Mouse (Mus musculus) midbrain, embryonic 14.5 days (tissue): Measurements from ENCODE around the gene Trio. TPM values are rescaled to one million over a fixed set of nuclear protein-coding genes. Genes with fewer than 3 reads are reported as not detected.

ENCODE experiments used
- ATAC-seq: fragments of 200-750 bp; cut with Nextera tagmentation; 2 replicates; pipeline ENCODE4 v1.8.0; 2017; ENCODE audit warnings: moderate number of reproducible peaks, moderate library complexity; ENCODE audit not compliant: low FRiP score, low TSS enrichment
- DNase-seq: peaks from one replicate; pipeline ENCODE4 v3.0.0-alpha.2; 2015
- H3K27ac ChIP-seq: fragments of 300-500 bp; sonication (generic); replicated peaks from 2 replicates; pipeline ENCODE4 v1.5.1; 2014; ENCODE audit warnings: mild to moderate bottlenecking, low read depth, low read length, moderate library complexity
- H3K27me3 ChIP-seq: fragments of 300-500 bp; sonication (generic); 2 replicates; pipeline ENCODE4 v1.6.1; 2014; ENCODE audit warnings: low read length, control low read depth, mixed read lengths; ENCODE audit not compliant: control insufficient read depth, insufficient read depth
- H3K36me3 ChIP-seq: fragments of 300-500 bp; sonication (generic); 2 replicates; pipeline ENCODE4 v1.6.1; 2014; ENCODE audit warnings: low read length, control low read depth; ENCODE audit not compliant: control insufficient read depth, insufficient read depth
- H3K4me1 ChIP-seq: fragments of 300-500 bp; sonication (generic); 2 replicates; pipeline ENCODE4 v1.6.1; 2014; ENCODE audit warnings: mild to moderate bottlenecking, antibody characterized with exemption, low read length, control low read depth; ENCODE audit not compliant: control insufficient read depth, insufficient read depth
- H3K4me2 ChIP-seq: fragments of 300-500 bp; sonication (generic); 2 replicates; pipeline ENCODE4 v1.6.1; 2014; ENCODE audit warnings: mild to moderate bottlenecking, low read length, moderate library complexity
- H3K4me3 ChIP-seq: fragments of 300-500 bp; sonication (generic); replicated peaks from 2 replicates; pipeline ENCODE4 v1.5.1; 2014; ENCODE audit warnings: low read depth, low read length
- H3K9ac ChIP-seq: fragments of 300-500 bp; sonication (generic); replicated peaks from 2 replicates; pipeline ENCODE4 v1.6.1; 2014; ENCODE audit warnings: mild to moderate bottlenecking, low read length, moderate library complexity
- H3K9me3 ChIP-seq: fragments of 300-500 bp; sonication (generic); 2 replicates; pipeline ENCODE4 v1.6.1; 2016; ENCODE audit warnings: low read length, control low read depth, mixed read lengths; ENCODE audit not compliant: control insufficient read depth
- WGBS: fragments of 180-500 bp; shearing (Covaris S2); extraction: QIAGEN DNeasy Blood & Tissue Kit; methylation state at CpG from one replicate; pipeline ENCODE4 v1.1.7; 2014; 5-methylcytosine and 5-hydroxymethylcytosine counted together
- polyA plus RNA-seq: library from polyadenylated mRNA; unstranded; fragments of >200 nt; fragmentation: Nextera tagmentation; extraction: Ambion mirVana; gene quantifications from 2 replicates; pipeline ENCODE4 v1.2.1, GENCODE M21; 2014

Gene Trio
- polyA plus RNA-seq, 1 experiment from 2014 or later, result 56.5 TPM

DNA sequence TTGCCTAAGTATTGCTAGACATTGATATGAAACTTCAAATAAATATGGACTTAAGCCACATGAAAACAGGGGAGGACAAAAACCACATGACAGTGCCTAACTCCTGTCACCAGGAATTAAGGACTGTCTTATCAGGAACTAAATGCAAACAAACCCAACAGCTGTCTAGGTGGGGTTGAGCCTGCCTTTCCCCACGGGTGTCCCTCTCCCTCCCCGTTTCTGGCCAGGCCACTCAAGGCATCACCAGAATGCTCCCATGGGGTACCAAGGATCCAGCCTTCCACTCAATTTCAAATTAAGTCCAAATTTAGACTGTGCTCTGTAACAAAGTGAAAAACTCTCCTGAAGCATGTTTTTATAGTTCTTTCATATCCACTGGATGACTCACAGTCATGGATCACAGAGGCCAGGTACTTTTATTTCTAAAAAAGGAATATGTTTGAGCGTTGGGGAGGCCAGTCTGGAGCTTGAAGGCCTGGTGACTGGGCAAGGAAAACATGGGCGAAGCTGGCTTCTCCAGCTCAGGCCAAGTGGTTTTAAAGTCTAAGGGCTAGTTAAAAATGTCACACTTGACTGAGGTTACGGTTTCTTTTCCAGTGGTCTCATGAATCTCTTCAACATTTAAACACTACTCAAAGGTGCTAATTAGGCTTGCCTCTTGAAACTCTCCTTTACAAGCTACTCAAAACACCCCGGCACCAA is 33.6 kb downstream of the Trio start:
- H3K36me3 ChIP-seq, result no peaks in the 10 kb centered on the region
- H3K4me3 ChIP-seq, result no peak overlapping the region
- H3K27me3 ChIP-seq, result no peaks in the 10 kb centered on the region
- H3K4me2 ChIP-seq, result no peak overlapping the region
- no peak overlapping the region for H3K9ac ChIP-seq
- DNase-seq (no peak), ATAC-seq (no peak)
- H3K9me3 ChIP-seq, result no peaks in the 10 kb centered on the region
- 84% methylated on average over 6 of the region's 6 CpGs for WGBS
- H3K4me1 ChIP-seq, result peaks cover 42% of the 10 kb centered on the region
- H3K27ac ChIP-seq, result no peak overlapping the region

DNA sequence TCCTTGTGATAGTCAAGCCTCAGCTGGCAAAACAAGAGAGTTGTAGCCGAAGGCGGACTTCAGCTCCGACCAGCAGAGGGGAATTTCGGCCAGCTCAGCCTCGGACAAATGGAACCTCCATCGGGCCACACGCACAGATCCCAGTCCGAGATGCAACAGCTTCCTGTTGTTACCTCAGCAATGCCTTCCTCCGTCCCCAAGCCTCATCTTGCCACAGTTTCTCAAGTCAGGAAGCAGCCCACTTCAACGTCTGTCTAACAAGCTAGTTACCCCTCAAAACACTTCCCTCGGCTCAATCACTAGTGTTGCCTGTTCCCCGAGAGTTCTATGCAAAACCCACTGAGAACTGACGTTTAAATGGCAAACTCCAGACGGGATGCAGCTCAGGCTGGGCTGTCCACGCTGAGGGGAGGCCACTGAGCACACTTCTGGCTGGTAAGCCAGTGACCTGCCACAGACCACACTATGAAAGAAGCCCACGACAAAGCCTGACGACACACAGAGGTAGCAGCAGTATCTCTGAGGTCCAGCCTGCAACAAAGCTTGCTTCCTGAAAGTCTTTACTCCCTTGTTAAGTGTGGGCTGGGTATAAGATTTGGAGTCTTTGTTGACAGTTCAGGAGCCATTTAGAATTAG is 34.5 kb downstream of the Trio start:
- WGBS, result 86% methylated on average over 17 of the region's 17 CpGs
- no peaks in the 10 kb centered on the region for H3K36me3 ChIP-seq
- ATAC-seq (no peak), DNase-seq (no peak)
- H3K27me3 ChIP-seq, result no peaks in the 10 kb centered on the region
- H3K9me3 ChIP-seq, result no peaks in the 10 kb centered on the region
- peaks cover 39% of the 10 kb centered on the region for H3K4me1 ChIP-seq
- H3K27ac ChIP-seq, result no peak overlapping the region
- H3K4me3 ChIP-seq, result no peak overlapping the region
- H3K4me2 ChIP-seq, result no peak overlapping the region
- H3K9ac ChIP-seq, result no peak overlapping the region

DNA sequence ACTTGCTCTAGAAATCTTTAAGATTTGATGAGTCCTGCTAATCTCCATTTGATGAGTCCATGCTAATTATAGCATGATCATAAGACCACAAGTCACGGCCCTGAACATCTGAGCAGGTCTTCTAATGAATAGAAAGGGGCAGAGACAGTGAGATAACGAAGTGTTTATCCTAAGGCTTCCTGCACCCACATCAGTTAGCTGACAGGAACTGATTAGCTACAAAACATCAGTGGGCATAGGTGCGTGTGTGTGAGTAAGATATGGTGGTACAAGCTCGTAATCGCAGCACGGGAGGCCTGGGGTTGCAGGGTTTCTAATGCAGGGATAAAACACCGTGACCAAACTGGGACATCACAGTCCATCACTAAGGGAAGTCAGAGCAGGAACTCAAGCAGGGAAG is 37.7 kb downstream of the Trio start:
- no peaks in the 10 kb centered on the region for H3K27me3 ChIP-seq
- peaks cover 21% of the 10 kb centered on the region; the same call in 1 of the 2 replicates for H3K4me1 ChIP-seq
- no peak for DNase-seq
- no peak overlapping the region for H3K4me2 ChIP-seq
- no peak overlapping the region for H3K9ac ChIP-seq
- no peaks in the 10 kb centered on the region for H3K9me3 ChIP-seq
- no peak overlapping the region for H3K4me3 ChIP-seq
- H3K36me3 ChIP-seq, result no peaks in the 10 kb centered on the region
- no peak overlapping the region for H3K27ac ChIP-seq
- whole genome bisulfite sequencing, result 44% methylated on average over 7 of the region's 7 CpGs
- ATAC-seq, result no peak

- Histone ChIP-seq H3K4me1 (peaks cover 16% of the 10 kb centered on the region), H3K9me3 (no peaks in the 10 kb centered on the region), H3K9ac (no peak overlapping the region), H3K27ac (no peak overlapping the region), H3K4me3 (no peak overlapping the region), H3K36me3 (no peaks in the 10 kb centered on the region), H3K27me3 (no peaks in the 10 kb centered on the region), H3K4me2 (no peak overlapping the region)
- no peak for DNase-seq
- 90% methylated on average over 2 of the region's 2 CpGs for WGBS
- no peak for ATAC-seq
Observed at GRCm38 (mm10) chr15:27984881-27985280, 40.8 kb downstream of the Trio start.

DNA sequence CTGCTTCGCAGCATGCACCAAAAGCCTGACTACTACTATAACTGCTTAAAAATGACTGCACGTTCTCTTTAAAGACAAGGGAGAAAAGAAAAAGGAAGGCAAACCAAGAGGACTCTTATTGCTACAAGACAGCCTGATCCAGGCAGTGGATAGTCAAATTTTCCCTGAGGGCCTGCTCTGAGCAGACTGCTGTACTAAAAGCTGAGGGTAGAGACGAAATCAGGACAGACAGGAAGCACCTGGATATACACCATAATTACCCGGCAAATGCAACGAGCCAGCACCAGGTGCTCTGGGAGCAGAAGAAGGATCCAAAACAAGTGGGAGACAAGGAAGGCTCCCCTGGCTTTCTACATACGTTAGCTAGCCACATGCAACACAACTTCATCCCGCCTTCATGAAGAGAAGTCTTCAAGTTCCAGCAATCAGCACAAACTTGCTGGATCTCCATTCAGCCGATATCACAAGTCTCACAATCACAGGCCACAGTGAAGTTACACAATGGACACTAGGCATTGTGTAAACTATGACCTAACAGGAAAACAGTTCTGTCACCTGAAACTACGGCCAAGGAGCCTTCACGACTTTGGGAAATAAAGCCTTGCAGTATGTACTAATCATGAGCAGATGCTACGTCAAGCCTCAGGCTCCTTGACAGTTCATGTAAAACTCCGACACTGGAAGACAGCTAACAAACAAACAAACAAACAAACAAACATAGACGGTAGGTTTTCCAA is 43.7 kb downstream of the Trio start:
- Histone ChIP-seq H3K4me2 (no peak overlapping the region), H3K9ac (no peak overlapping the region), H3K27ac (no peak overlapping the region), H3K27me3 (no peaks in the 10 kb centered on the region), H3K4me1 (peaks cover 7% of the 10 kb centered on the region), H3K36me3 (no peaks in the 10 kb centered on the region), H3K4me3 (no peak overlapping the region), H3K9me3 (no peaks in the 10 kb centered on the region)
- DNase-seq (no peak), ATAC-seq (no peak)
- WGBS, result 74% methylated on average over 13 of the region's 13 CpGs

- no peaks in the 10 kb centered on the region for H3K36me3 ChIP-seq
- ATAC-seq (no peak), DNase-seq (no peak)
- H3K4me2 ChIP-seq, result no peak overlapping the region
- peaks cover 7% of the 10 kb centered on the region for H3K4me1 ChIP-seq
- H3K27me3 ChIP-seq, result no peaks in the 10 kb centered on the region
- H3K27ac ChIP-seq, result no peak overlapping the region
- no peak overlapping the region for H3K9ac ChIP-seq
- no peaks in the 10 kb centered on the region for H3K9me3 ChIP-seq
- no peak overlapping the region for H3K4me3 ChIP-seq
- WGBS, result 40% methylated on average over 3 of the region's 3 CpGs
Observed at GRCm38 (mm10) chr15:27981258-27981657, 44.4 kb downstream of the Trio start.

DNA sequence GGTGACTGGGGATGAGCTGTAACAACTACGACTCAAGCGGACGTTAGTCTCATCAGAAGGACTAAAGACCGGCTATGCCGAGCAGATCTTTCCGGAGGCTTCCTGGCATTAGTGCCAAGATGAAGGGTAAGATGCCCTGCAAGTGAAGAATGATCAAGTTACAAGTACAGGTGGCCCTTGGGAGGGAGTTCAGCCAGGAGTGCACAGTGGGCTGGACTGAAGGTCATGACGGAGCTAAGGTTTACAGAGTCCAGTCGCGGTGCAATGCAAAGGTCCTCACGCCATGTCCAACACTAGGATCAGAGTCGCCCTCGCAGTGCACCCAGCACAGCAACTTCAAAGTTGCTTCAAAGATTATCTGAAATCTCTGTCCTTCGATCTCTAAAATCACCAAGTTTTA is 45.2 kb downstream of the Trio start:
- Histone ChIP-seq H3K9ac (no peak overlapping the region), H3K4me3 (no peak overlapping the region), H3K27ac (no peak overlapping the region), H3K27me3 (no peaks in the 10 kb centered on the region), H3K4me1 (peaks cover 7% of the 10 kb centered on the region), H3K4me2 (no peak overlapping the region), H3K36me3 (no peaks in the 10 kb centered on the region), H3K9me3 (no peaks in the 10 kb centered on the region)
- DNase-seq (no peak), ATAC-seq (no peak)
- 90% methylated on average over 13 of the region's 13 CpGs for WGBS

DNA sequence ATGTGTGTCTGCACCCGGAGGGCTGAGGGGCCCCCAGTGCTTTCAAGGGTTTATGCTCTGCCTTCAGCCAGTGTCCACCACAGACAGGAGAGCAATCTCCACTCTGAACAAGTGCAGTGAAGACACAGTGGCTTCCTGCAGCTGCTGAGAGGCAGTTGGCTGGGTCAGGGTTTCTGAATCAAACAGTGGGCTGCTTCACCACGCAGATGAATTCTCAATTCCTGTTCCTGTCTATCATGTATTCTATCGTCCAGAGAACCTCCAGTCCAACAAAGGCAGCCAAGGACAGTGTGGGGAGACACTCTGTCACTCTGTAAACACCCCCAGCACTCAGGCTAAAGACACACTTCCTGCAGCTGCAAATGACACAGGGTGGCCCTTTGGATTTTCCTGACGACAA is 48.7 kb downstream of the Trio start:
- ATAC-seq, result no peak

More for the DNA sequence above, 48.7 kb downstream of the Trio start:
- Histone ChIP-seq H3K27me3 (no peaks in the 10 kb centered on the region), H3K9ac (no peak overlapping the region), H3K9me3 (no peaks in the 10 kb centered on the region), H3K4me1 (peaks cover 6% of the 10 kb centered on the region), H3K4me3 (no peak overlapping the region), H3K36me3 (no peaks in the 10 kb centered on the region), H3K4me2 (no peak overlapping the region), H3K27ac (no peak overlapping the region)
- DNase-seq, result no peak
- 82% methylated on average over 4 of the region's 4 CpGs for WGBS
